Mouse (Mus musculus): ENCODE data around the gene Fgf12.

The Fgf12 gene

DNA sequence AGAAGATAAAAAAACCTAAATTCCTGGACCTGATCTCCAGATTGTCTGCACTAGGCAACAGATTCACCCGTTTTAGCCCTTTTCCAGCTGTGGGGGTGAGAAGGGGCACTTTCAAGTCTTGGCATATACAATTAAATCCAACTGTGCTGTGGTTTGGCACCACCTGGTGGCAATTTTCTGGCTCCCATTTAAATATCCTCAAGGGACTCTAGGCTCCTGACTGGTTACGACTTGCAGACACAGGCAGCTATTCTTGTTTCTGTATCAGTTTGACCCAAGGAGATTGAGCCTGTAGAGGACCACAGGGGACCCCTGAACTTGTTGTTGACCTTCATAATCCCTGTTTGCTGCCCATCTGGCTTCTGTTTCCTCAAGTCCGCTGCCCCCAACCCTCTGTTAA, 141.9 kb downstream of the Fgf12 start:
- DNase-seq = peak in 1 of 2 experiments; percentile 39

- DNase-seq = no peak
Observed at GRCm38 (mm10) chr16:28603155-28603554, 149.7 kb downstream of the Fgf12 start.

DNA sequence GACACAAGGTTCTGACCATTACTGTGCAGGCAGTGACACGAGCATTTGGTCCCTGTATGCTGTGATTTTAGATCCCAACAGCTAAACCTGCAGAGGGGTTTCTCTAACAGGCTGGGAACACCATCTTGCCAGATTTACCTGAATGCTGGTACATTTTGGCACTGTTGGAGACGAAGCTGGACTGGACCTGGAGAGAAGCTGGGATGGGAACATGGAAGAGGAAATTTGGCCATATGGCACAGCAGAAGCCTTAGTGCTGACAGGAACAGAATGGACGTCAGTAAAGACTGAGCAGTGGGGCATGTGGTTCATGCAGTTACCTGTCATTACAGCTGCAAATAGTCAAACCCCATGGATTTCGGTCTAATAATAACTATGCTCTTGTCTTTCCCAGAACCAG, 151.1 kb downstream of the Fgf12 start:
- peak; percentile 63 to 67 for DNase-seq

- peak; percentile 64 to 79 for DNase-seq
Observed at GRCm38 (mm10) chr16:28596112-28596511, 156.8 kb downstream of the Fgf12 start.

DNA sequence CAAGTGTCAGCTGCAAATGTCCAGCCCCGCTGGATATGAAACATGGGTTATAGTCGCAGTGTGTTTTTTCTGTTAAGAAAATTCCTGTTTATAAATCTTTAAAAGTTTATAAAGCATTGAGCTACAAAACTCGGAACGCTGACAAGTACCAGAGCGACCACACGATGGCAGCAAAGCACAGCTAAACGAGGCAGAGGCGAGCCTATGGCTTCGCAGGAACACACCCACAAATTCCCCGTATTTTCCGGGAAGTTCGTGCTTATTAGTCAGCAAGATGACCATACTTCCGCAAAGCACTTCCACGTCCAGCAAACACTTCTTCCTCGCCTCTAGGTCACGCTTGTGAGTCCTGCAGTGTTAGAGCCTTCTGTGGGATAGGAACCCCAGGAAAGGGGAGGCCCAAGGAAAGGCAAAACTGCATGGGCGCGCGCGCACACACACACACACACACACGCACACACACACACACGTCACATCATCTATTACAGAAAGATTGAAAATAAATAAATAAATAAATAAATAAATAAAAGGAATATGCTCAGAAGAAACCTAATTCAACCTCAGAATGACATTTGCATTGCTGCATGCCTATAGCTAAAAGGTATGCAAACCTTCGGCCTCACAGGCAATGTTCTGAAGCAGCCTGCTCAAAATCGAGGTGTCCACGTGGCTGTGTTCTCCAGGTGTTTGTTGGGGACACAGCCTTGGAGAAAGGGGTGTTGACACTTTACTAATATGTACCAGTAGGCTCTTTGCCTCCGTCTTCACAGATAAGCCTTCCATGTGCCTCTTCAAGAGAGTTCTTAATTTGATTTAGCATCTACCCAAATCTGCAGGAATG, 159.6 kb downstream of the Fgf12 start:
- peak; percentile 82 to 89 for DNase-seq

DNA sequence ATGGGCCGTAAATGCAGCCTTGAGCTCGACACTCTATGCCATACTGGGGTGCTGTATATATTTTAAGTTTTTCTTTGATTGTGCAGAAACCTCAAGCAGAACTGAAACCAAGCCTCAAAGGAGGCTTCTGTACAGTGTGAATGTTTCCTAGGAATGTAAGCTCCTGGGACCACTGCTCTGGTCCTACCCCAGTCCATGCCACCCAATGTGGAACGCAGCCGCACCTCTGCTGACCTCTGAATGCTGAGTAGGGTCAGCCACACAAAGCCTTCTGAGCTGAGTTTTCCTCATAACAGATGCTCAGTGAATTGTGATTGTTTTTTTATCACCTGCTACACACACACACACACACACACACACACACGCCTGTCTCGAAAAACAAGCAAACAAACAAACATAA, 160.4 kb downstream of the Fgf12 start:
- DNase-seq = no peak

DNA sequence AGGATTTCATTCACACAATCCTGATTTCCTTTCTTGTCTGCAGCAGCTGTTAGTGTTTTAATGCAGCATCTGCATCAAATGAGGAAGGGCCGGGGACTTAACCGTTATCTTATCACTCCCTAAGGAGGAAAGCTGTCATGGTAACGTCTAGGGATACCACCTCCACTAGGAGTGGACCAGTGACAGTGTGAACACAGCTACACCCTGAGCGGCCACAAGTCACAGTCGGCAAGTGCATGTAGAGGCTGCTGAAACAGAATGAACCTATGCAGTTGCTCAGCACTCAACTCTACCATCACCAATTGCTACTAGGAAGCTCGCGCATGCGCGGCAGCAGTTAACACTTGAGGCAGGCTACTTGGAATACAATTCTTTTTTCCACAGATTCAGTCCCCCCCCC, 161.3 kb downstream of the Fgf12 start:
- no peak for DNase-seq

GRCm38 (mm10) chr16:28572212-28572611, 180.7 kb downstream of the Fgf12 start:
- DNase-seq = no peak

DNA sequence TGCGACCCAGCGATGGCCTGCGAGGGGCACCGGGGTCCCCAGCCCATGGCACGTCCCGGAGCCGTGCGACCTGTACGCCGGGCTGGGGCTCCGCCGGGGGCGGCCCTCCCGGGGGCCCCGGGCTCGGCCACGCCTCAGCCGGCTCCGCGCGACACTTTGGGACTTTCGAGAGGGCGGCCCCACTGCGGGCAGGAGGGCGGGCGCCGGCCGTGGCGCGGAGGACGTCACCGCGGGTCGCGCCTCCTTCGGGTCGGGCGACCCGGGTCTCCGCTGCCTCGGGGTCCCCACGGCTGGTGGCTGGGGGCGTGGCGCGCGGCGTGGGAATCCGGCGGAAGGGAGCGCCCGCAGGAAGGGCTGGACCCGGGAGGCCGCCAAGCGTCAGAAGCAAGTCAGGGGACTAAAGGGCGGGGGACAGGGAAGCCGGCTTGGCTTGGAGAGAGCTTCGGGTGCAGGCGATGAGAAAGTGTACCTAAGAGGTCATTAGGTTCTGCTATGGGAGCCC, 188.1 kb downstream of the Fgf12 start:
- peak in 1 of 2 experiments; percentile 23 for DNase-seq

- peak; percentile 15 to 29 for DNase-seq
Observed at GRCm38 (mm10) chr16:28564075-28564715, 188.7 kb downstream of the Fgf12 start.

GRCm38 (mm10) chr16:28562847-28563246, 190.0 kb downstream of the Fgf12 start:
- no peak for DNase-seq

GRCm38 (mm10) chr16:28555219-28555618, 197.6 kb downstream of the Fgf12 start:
- DNase-seq = no peak

DNA sequence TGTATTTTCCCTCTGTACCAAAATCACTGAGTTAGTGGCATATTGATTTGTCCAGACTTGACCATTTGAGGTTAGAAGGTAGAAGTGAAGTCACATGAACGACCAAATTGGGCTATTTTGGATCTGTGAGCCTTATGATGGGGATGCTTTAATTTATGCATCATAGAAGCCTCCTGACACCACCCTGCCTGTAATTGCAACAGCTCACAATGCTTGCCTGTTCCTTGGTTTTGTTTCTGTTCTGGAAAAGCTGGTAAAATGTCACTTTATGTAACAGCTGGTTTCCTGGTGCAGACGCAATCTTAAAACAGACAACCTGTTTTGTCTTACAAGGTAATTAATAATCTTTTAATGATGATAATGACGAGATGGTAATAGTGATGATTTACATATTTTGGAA, 213.4 kb downstream of the Fgf12 start:
- no peak for DNase-seq

GRCm38 (mm10) chr16:28517596-28518524, 235.0 kb downstream of the Fgf12 start:
- peak; percentile 86 to 91 for DNase-seq

- no peak for DNase-seq
Observed at GRCm38 (mm10) chr16:28512446-28512845, 240.4 kb downstream of the Fgf12 start.

DNA sequence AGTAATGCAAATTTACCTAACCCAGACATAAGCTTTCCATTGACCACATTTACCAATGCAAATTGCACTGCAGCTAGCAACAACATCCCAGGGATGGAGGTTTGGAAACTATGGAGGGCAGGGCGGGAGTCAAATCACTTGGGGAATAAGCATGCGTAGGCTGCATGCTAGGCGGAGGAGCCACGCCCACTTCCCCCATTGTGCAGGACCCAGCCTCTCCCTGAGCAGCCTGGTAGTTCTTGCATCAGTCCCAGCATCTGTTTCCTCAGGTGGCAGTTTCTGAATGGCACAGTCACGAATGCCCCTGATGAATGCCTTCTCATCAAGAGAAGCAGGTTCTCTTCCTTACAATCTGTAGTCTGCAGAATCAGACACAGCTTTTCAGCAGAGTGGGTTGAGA, 241.5 kb downstream of the Fgf12 start:
- peak in 1 of 2 experiments; percentile 18 for DNase-seq

DNA sequence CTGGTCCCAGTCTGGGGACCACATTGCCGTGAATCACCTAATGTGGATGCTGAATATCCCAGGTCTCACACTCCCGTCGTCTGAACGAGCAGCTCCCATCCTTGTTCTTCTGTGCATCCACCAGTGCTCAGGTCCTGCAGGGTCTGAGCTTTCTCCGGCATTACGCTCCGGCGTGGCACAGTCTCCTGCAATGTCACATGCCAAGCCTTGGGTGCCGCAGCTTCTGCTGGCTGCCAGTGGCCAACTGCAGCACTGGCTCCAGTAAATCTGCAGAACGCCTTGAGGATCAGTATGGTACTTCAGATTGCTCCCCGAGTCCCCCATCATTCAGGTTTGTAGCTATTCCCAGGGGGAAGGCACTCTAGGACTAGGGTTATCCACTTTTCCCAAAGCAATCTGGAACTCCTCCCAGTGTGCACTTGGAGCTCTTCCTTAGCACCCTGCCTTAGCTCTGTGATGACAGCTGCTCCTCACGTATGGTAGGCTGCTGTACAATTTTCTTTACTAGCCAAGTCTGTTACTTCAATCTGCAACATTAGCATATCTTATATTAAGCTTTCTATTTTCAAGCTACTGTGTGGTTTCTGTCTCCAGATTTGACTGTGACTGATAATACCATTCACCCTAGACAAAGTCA, 254.8 kb downstream of the Fgf12 start:
- DNase-seq = peak; percentile 33 to 42

- peak; percentile 48 to 68 for DNase-seq
Observed at GRCm38 (mm10) chr16:28491711-28492110, 261.2 kb downstream of the Fgf12 start.

GRCm38 (mm10) chr16:28490515-28490914, 262.4 kb downstream of the Fgf12 start:
- peak; percentile 86 to 90 for DNase-seq

- DNase-seq = no peak
Observed at GRCm38 (mm10) chr16:28484920-28485319, 267.9 kb downstream of the Fgf12 start.

- peak; percentile 86 to 90 for DNase-seq
Observed at GRCm38 (mm10) chr16:28479022-28479421, 273.8 kb downstream of the Fgf12 start.

GRCm38 (mm10) chr16:28476651-28477050, 276.2 kb downstream of the Fgf12 start:
- DNase-seq = peak; percentile 52 to 70

Measured in cerebellum, postnatal 25 days (tissue).